In genomic region chr16:44165182-44165581, GRCm38 (mm10) we compare ENCODE assay signal across 20 mouse cellular contexts. TPM values are rescaled to one million over a fixed set of nuclear protein-coding genes. Genes with fewer than 3 reads are reported as not detected.
DNase-seq lines count a peak whose midpoint lies in the region; ATAC-seq and TF ChIP-seq lines count a peak whose summit lies in the region.
"Had no signal": no experiment of that assay in that cellular context is flagged by ENCODE, and none has a peak within 500 bp of the region (broad histone marks: within the 10 kb centered on the region; RNA-seq: fewer than 3 reads in every experiment).

No protein-coding gene starts in this region.

- no peak for ATAC-seq in limb, embryonic 14.5 days (ENCODE audit: low FRiP score, low read depth)
- ATAC-seq in Patski: peak; percentile 39
- ATAC-seq in liver, embryonic 15.5 days (ENCODE audit: insufficient read depth): peak; percentile 56
- ATAC-seq: inflammation-experienced regulatory T-cells, adult 6 months had no signal

- H3K9ac ChIP-seq in limb, embryonic 14.5 days (ENCODE audit: low read depth, low read length, severe bottlenecking): no peak overlapping the region
- H3K9ac ChIP-seq in liver, embryonic 15.5 days: no peak overlapping the region
- H3K9ac ChIP-seq: embryonic facial prominence, embryonic 13.5 days; hindbrain, embryonic 12.5 days; midbrain, embryonic 12.5 days; neural tube, embryonic 12.5 days had no signal

- H3K4me3 ChIP-seq in limb, embryonic 14.5 days (replicated peaks; ENCODE audit: low read length): no peak overlapping the region
- no peak overlapping the region for H3K4me3 ChIP-seq in limb, embryonic 10.5 days
- H3K4me3 ChIP-seq in liver, embryonic 15.5 days (replicated peaks): no peak overlapping the region
- H3K4me3 ChIP-seq: embryonic facial prominence, embryonic 13.5 days; gastrocnemius, adult 2 months; hindbrain, embryonic 12.5 days; midbrain, embryonic 12.5 days; neural tube, embryonic 12.5 days had no signal

- peaks cover 4% of the 10 kb centered on the region; the same call in 1 of the 2 replicates for H3K36me3 ChIP-seq in limb, embryonic 14.5 days (ENCODE audit: control insufficient read depth, insufficient read depth, low read length)
- H3K36me3 ChIP-seq in limb, embryonic 10.5 days: peaks cover 21% of the 10 kb centered on the region
- peaks cover 3% of the 10 kb centered on the region; the same call in 1 of the 2 replicates for H3K36me3 ChIP-seq in liver, embryonic 15.5 days (replicated peaks)
- H3K36me3 ChIP-seq: neural tube, embryonic 12.5 days had no signal

- H3K27me3 ChIP-seq in limb, embryonic 14.5 days (ENCODE audit: control insufficient read depth, insufficient read depth, low read length): no peaks in the 10 kb centered on the region
- no peaks in the 10 kb centered on the region for H3K27me3 ChIP-seq in limb, embryonic 10.5 days (ENCODE audit: low read depth, poor library complexity, severe bottlenecking)
- H3K27me3 ChIP-seq in Patski: no peaks in the 10 kb centered on the region
- H3K27me3 ChIP-seq in liver, embryonic 15.5 days: no peaks in the 10 kb centered on the region
- H3K27me3 ChIP-seq: embryonic facial prominence, embryonic 13.5 days; hindbrain, embryonic 12.5 days; midbrain, embryonic 12.5 days; neural tube, embryonic 12.5 days had no signal

- POLR2A ChIA-PET in Patski (lab: Charles Lee): interaction anchor here (0.7 to 1.5 kb wide), 3 partner anchors 11 to 138 kb away, joined by 5 to 6 read pairs (median 6); no protein-coding TSS in a partner anchor

- in situ Hi-C loops in Patski (cut with MboI; ENCODE audit: low pct_unique_long_range_greater_than_20kb): no loop called here

- 46% methylated on average over 3 of the region's 3 CpGs for WGBS in limb, embryonic 14.5 days
- 62% methylated on average over 3 of the region's 3 CpGs for WGBS in limb, embryonic 10.5 days
- 43% methylated on average over 3 of the region's 3 CpGs for WGBS in liver, embryonic 15.5 days (ENCODE audit: insufficient replicate concordance)

- H3K9me3 ChIP-seq in limb, embryonic 14.5 days (ENCODE audit: control insufficient read depth, low read length): no peaks in the 10 kb centered on the region
- no peaks in the 10 kb centered on the region for H3K9me3 ChIP-seq in limb, embryonic 10.5 days (replicated peaks)
- H3K9me3 ChIP-seq in liver, embryonic 15.5 days (replicated peaks): no peaks in the 10 kb centered on the region
- H3K9me3 ChIP-seq: embryonic facial prominence, embryonic 13.5 days; hindbrain, embryonic 12.5 days; midbrain, embryonic 12.5 days; neural tube, embryonic 12.5 days had no signal

- CTCF ChIA-PET in Patski (lab: Charles Lee): interaction anchor here (1.8 kb wide), 1 partner anchor 10 kb away, joined by 3 read pairs; no protein-coding TSS in a partner anchor

- no peak for TF ChIP-seq CTCF in Patski (IDR thresholded peaks at IDR 0.05)

- TF ChIP-seq POLR2A in limb, embryonic 14.5 days (IDR thresholded peaks at IDR 0.05; ENCODE audit: borderline replicate concordance, extremely low read depth, insufficient read depth, insufficient read length): no peak

- H3K4me2 ChIP-seq in limb, embryonic 14.5 days (replicated peaks; ENCODE audit: low read depth, low read length, severe bottlenecking): no peak overlapping the region
- no peak overlapping the region for H3K4me2 ChIP-seq in liver, embryonic 15.5 days
- H3K4me2 ChIP-seq: embryonic facial prominence, embryonic 13.5 days; heart, embryonic 11.5 days; hindbrain, embryonic 12.5 days; midbrain, embryonic 12.5 days; neural tube, embryonic 12.5 days had no signal

- no peak overlapping the region for H3K27ac ChIP-seq in limb, embryonic 14.5 days (replicated peaks; ENCODE audit: low read depth, low read length)
- no peak overlapping the region for H3K27ac ChIP-seq in limb, embryonic 10.5 days
- no peak overlapping the region for H3K27ac ChIP-seq in liver, embryonic 15.5 days (replicated peaks)
- H3K27ac ChIP-seq: embryonic facial prominence, embryonic 13.5 days; hindbrain, embryonic 12.5 days; midbrain, embryonic 12.5 days; neural tube, embryonic 12.5 days had no signal

- peak; percentile 16 for DNase-seq in limb, embryonic 14.5 days (ENCODE audit: low spot score)
- no peak for DNase-seq in limb, embryonic 10.5 days (ENCODE audit: low spot score)
- DNase-seq in Patski (ENCODE audit: low read depth, low spot score): no peak
- DNase-seq in yolk sac, embryonic 10.5 days (ENCODE audit: low spot score): peak; percentile 31
- DNase-seq in kidney, adult 11 months: no peak
- DNase-seq in thymus, postnatal 4 days: no peak
- DNase-seq: adrenal gland, postnatal 14 days; cerebellum, adult 9-11 months; gastrocnemius, adult 2 months; heart, postnatal 14 days; lung, adult 2 months; lung, postnatal 4 days; thymus, postnatal 25 days had no signal

- H3K4me1 ChIP-seq in limb, embryonic 14.5 days (ENCODE audit: control insufficient read depth, insufficient read depth, low read length): no peaks in the 10 kb centered on the region
- H3K4me1 ChIP-seq in limb, embryonic 10.5 days: no peaks in the 10 kb centered on the region
- no peaks in the 10 kb centered on the region for H3K4me1 ChIP-seq in liver, embryonic 15.5 days (replicated peaks)
- H3K4me1 ChIP-seq: hindbrain, embryonic 12.5 days; midbrain, embryonic 12.5 days; neural tube, embryonic 12.5 days had no signal

RNA-seq across cellular contexts. Expression of gene Usf3, which starts 7.9 kb away (rescaled TPM):
- 9.2 and 10.3 TPM in 2 replicates for polyA plus RNA-seq in limb, embryonic 14.5 days (2012; rRNA removed)
- polyA plus RNA-seq in limb, embryonic 14.5 days (2014; fragmentation: Nextera tagmentation; extraction: Ambion mirVana): 4.7 and 5.1 TPM in 2 replicates
- 3.2 and 4.2 TPM in 2 replicates for polyA plus RNA-seq in limb, embryonic 10.5 days (2016; fragmentation: Nextera tagmentation; extraction: Ambion mirVana)
- polyA plus RNA-seq in Patski (2021): 10.2 TPM
- 1.2 and 1.8 TPM in 2 replicates for polyA plus RNA-seq in liver, embryonic 15.5 days (2015; fragmentation: Nextera tagmentation; extraction: Ambion mirVana)

RNA-seq across cellular contexts. Expression of gene Naa50, which starts 25.6 kb away (rescaled TPM):
- polyA plus RNA-seq in limb, embryonic 14.5 days (2012; rRNA removed): 30.5 and 38.6 TPM in 2 replicates
- polyA plus RNA-seq in limb, embryonic 14.5 days (2014; fragmentation: Nextera tagmentation; extraction: Ambion mirVana): 71.2 and 71.7 TPM in 2 replicates
- polyA plus RNA-seq in limb, embryonic 10.5 days (2016; fragmentation: Nextera tagmentation; extraction: Ambion mirVana): 138 and 141 TPM in 2 replicates
- 73.3 TPM for polyA plus RNA-seq in Patski (2021)
- 61.6 and 65.8 TPM in 2 replicates for polyA plus RNA-seq in liver, embryonic 15.5 days (2015; fragmentation: Nextera tagmentation; extraction: Ambion mirVana)

RNA-seq across cellular contexts. Expression of gene Atp6v1a, which starts 25.7 kb away (rescaled TPM):
- 31.6 and 32.9 TPM in 2 replicates for polyA plus RNA-seq in limb, embryonic 14.5 days (2012; rRNA removed)
- polyA plus RNA-seq in limb, embryonic 14.5 days (2014; fragmentation: Nextera tagmentation; extraction: Ambion mirVana): 56.8 and 64.4 TPM in 2 replicates
- 32.6 and 34.4 TPM in 2 replicates for polyA plus RNA-seq in limb, embryonic 10.5 days (2016; fragmentation: Nextera tagmentation; extraction: Ambion mirVana)
- polyA plus RNA-seq in Patski (2021): 125 TPM
- 23.1 and 23.3 TPM in 2 replicates for polyA plus RNA-seq in liver, embryonic 15.5 days (2015; fragmentation: Nextera tagmentation; extraction: Ambion mirVana)

Comparison
In these comparisons a context has a peak if more than half of its experiments do, and no peak if none do; other contexts are left out.
1. DNase-seq: peak in limb, embryonic 14.5 days (single experiment) and yolk sac, embryonic 10.5 days (single experiment); none in limb, embryonic 10.5 days (single experiment), Patski (single experiment), kidney, adult 11 months (single experiment) and thymus, postnatal 4 days (single experiment).